Mouse (Mus musculus): Measurements from ENCODE around the gene Pgap2. TPM values are rescaled to one million over a fixed set of nuclear protein-coding genes. Genes with fewer than 3 reads are reported as not detected.

Gene Pgap2
- polyA plus RNA-seq, 1 experiment: 15.1 TPM

DNA sequence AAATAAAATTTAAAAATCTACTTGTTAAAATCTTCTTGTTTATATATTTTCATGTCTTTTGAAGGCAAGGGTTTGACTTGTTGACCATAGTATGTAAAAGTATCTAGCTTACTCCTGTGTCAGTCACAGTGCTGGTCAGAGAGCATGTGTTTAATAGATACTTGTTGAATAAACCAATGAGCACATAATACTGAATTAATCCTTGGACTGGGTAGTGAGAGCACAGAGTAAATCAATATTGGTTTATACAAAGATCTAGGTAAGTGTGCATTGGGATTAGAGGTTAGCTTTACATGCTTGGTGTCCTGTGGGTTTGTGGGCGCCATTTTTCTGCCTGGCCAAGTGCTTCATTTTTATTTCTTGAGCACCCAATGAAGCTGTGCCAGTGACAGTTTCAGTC lies 71.4 kb downstream of the Pgap2 start:
- TF ChIP-seq GATA1 (IDR thresholded peaks at IDR 0.05; ENCODE audit: low read length): no peak

DNA sequence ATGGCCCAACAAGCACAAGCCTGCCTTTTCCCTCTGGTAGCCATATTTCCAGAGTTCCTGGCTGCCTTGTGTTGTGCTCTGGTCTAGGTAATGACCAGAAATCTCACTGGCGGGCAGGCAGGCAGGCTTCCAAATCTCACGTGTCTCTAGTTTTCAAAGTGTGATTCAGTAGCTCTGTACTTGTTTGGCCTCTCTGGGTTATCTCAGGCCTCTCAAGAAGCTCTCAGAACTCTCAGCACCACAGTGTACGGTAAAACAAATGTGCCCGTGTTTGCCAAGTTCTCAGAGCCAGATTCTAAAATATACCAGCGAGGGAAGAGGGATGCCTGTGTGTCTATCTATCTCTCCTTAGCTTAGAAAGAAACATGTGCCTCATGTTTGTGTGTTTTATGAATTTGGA lies 72.3 kb downstream of the Pgap2 start:
- no peak for TF ChIP-seq GATA1 (IDR thresholded peaks at IDR 0.05; ENCODE audit: low read length)

Other genes with a start within 250 kb of the Pgap2 start
- 0.93 and 1.7 TPM in 2 replicates for gene Il18bp, start 191.5 kb upstream of the Pgap2 start, polyA plus RNA-seq (2012)
- 2.2 and 3.5 TPM in 2 replicates for gene Rnf121, start 144.7 kb upstream of the Pgap2 start, polyA plus RNA-seq (2012)
- gene Xndc1, start 144.7 kb upstream of the Pgap2 start, polyA plus RNA-seq (2012): 26.7 and 29.3 TPM in 2 replicates
- 0.16 and 0.18 TPM in 2 replicates for gene Xntrpc, start 144.5 kb upstream of the Pgap2 start, polyA plus RNA-seq (2012)
- gene Trpc2, start 127.1 kb upstream of the Pgap2 start, polyA plus RNA-seq (2012): not detected in 2 replicates
- gene Art1, start 108.5 kb upstream of the Pgap2 start, polyA plus RNA-seq (2012): not detected in 2 replicates
- 0.14 TPM in 1 of 2 replicates, not detected in the other for gene Art5, start 100.7 kb upstream of the Pgap2 start, polyA plus RNA-seq (2012)
- not detected in 2 replicates for gene Chrna10, start 93.4 kb upstream of the Pgap2 start, polyA plus RNA-seq (2012)
- gene Nup98, start within 50 bp of the Pgap2 start, polyA plus RNA-seq (2012): 8.8 and 11.1 TPM in 2 replicates
- 178 and 323 TPM in 2 replicates for gene Rhog, start 45.8 kb downstream of the Pgap2 start, polyA plus RNA-seq (2012)
- gene Stim1, start 57.6 kb downstream of the Pgap2 start, polyA plus RNA-seq (2012): 16.1 and 42.3 TPM in 2 replicates
- 96.3 and 156 TPM in 2 replicates for gene Rrm1, start 231.5 kb downstream of the Pgap2 start, polyA plus RNA-seq (2012)

Data from G1E-ER4 (cell line).